Mouse (Mus musculus) spleen, adult 2 months (tissue): ENCODE measurements at regions not wholly inside any gene's neighbourhood (a gene's known extent, or its start where the extent isn't known, plus 50 kb on each side); places are given as distances from the start of the nearest gene placed in this dataset.

Source experiments
- CTCF ChIP-seq: fragments of 200-500 bp; IDR thresholded peaks from 2 replicates; pipeline ENCODE4 v1.5.1; 2011; ENCODE audit warnings: mild to moderate bottlenecking, inconsistent platforms; ENCODE audit not compliant: insufficient read depth, insufficient read length, insufficient replicate concordance; ENCODE audit errors: extremely low read depth
- POLR2A ChIP-seq: fragments of 200-500 bp; IDR thresholded peaks from 2 replicates; pipeline ENCODE4 v1.6.1; 2011; ENCODE audit warnings: low read depth, low read length, inconsistent platforms

DNA sequence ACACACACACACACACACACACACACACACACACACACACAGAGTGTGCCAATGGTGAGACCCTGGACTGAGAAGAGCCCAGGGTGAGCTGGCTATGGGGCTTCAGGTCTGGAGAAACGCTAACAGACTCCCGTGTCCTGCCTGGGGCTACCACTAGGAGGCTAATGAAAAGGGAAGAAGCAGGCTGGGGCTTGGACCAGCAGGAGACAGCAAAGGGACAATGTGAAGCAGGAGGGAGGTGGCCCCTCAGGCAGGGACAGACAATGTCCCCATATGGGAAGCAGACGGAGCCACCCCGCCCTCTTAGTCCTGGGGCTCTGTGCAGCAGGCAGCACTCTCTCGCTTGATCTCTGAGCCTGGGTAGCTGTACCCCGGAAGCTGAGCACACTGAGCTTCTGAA is 93.1 kb downstream of the Hif1an start:
- TF ChIP-seq POLR2A = no peak
- TF ChIP-seq CTCF = no peak
